Mouse (Mus musculus) heart, adult 18-20 months (tissue): ENCODE results near the gene Tle1. TPM values are rescaled to one million over a fixed set of nuclear protein-coding genes. Genes with fewer than 3 reads are reported as not detected.
A peak's percentile ranks its signal among the peaks of the same experiment; 100 is the strongest.

Experiments used
- DNase-seq, 2 experiments: peaks; one replicate each; pipeline ENCODE4 v3.0.0; 2021 to 2022; ENCODE audit warnings: mixed read lengths in 1 of 2
- total RNA-seq, 2 experiments: library from RNA; stranded (reverse); gene quantifications; 2 replicates each; pipeline ENCODE4 v1.2.3; 2021

Gene Tle1
- total RNA-seq, 2 experiments from 2014 or later: 8.6 to 10.7 TPM

DNA sequence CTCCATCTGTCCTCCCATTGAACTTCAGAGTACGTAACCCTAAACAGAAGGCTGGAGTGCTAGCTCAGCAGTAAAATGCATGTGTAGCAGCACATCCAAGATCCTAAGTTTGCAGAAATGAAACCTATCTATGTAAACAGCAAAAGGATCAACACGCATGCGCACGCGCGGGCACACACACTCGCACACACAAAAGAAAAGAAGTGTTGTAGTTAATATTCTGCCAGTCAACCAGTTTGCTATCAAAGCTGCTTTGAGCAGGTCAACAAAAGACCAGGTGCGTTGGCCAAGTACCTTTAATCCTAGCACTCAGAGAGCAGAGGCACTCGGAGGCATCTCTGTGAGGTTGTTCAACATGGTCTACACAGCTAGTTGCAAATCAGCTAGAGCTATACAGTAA lies 35.0 kb downstream of the Tle1 start:
- DNase-seq: peak in 1 of 2 experiments; percentile 29

DNA sequence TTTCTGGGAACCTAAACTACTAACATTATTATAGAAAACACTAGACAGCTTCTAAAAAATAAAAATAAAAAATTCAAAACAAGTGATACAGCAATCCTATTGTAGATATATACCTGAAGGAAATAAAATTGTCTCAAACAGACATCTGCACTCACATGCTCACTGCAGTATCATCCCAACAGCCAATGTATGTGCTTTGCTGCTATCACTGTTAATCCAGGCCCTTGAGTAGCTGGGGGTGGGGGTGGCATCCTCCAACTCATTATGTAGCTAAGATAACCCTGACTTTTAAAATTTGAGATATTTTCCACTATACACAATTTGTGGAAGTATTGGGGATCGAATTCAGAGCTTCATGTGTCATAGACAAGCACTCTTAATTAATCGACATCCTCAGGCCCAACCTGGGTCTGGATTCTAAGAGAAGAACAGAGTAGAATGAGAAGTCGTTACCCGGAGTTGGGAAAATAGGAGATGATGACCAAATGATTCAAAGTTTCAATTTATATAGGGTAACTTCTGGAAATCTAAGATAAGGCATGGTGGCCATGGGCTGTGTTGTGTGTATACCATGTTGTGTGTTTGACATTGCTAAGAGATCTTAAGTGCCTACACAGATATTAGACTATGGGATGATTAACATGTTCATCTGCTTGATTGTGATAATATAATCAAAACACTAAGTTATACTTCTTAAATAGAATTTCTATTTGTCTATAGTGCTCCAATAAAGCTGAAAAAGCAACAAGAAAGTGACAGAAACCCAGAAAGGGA lies 38.1 kb downstream of the Tle1 start:
- DNase-seq: no peak

DNA sequence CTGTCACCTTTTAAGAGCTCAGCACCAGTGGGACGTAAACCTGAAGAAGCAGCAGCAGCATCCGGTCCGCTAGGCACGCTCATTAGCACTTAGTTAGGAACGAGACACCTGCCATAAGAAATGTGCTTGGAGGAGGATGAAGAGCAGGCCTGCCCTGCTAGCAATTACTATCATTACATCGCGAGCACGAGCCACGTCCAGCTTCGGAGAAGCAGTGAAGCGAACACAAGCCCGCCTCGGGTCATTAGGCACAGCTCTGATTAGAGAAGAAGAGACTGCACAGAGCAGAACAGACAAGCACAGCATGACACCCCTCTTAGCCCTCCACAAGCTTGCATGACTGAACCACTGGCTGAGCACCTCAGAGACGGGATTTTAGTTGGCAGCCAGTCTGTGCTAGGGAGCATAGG lies 40.6 kb downstream of the Tle1 start:
- DNase-seq: no peak

DNA sequence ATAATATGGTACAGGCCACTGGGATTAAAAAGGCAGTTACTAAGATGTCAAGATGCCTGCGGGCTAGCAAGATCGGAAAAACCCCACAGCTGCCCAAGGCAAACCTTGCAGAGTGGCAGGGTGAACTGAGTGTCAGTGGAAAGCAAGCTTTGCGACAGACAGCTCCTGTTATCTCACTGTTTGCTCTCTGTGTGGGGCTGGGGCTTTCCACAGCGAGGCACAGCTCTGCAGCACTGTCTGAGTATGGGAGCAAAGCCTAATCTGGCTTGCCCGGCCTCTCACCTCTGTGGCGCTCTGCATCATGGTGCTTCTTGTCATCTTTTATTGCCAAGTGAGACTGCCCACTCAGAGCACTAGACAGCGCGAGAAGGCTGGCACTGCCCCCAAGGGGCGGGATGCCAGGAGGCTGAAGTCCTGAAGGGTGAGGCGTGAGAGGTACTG lies 42.8 kb downstream of the Tle1 start:
- peak in 1 of 2 experiments; percentile 6 for DNase-seq

DNA sequence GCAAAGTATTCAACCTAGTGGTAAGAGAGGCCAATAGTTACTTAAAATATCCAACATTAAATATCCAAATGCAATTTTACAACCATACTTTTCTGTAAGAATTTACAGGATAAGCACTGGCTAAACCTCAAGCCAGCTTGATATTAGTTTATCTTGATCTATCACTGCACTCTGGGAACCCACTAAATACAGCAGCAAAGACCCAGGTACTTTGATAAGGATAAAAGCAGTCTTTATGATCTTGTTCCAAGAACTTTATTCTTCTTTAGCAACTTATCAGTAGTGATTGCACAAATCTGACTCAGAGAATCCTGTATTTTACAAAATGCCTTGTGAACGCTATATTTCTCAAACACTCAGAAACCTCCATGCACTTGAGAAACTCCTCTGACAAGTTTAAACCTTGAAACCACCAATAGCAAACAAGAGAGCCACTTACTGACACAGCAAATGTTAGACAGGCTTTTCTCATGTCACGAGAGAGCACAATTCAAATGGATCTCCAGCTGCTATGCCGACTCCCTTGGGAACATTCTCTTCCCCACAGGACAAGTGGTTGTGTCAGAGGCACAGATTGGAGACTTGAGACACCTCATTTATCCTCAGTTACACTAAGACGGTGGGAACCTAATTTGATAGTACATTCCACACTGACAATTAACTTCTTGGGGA lies 50.1 kb downstream of the Tle1 start:
- DNase-seq: peak in 1 of 2 experiments; percentile 18

DNA sequence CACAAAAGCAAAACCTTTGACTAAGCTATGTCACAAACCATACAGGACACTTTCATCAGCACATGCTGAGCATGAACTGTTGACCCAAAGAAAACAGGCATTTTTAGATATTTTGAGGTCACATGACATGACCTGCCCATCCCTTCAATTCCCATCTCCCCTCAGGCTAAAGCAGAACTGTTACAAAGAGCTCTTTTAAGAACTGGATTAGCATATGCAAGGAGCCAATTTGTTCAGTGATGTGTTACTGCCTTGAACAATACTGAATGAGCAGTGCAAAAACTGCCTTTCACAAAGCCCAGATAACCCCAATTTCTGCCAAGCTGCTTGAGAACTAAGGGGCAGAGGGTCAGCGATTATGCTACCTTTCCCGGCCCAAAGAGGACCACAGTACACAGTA lies 54.7 kb downstream of the Tle1 start:
- DNase-seq: no peak

DNA sequence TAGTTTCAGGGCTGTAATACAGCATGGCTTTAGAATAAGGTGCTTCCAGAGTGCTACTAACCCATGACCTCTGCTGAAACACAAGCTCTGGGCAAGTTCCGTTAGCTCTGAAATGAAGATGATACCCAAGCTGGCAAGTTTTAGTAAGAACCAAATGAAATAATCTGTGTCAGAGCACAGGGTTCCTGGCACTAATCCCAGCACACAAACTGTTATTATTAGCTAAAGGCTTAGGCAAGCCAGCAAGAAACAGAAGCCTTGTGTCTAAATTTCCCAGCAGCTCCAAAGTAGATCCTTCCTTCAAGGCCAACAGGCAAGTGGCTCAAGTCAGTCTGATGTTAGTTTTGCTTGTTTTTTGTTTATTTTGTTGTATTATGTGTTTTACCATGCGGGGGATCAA lies 56.2 kb downstream of the Tle1 start:
- DNase-seq: peak in 1 of 2 experiments; percentile 17

DNA sequence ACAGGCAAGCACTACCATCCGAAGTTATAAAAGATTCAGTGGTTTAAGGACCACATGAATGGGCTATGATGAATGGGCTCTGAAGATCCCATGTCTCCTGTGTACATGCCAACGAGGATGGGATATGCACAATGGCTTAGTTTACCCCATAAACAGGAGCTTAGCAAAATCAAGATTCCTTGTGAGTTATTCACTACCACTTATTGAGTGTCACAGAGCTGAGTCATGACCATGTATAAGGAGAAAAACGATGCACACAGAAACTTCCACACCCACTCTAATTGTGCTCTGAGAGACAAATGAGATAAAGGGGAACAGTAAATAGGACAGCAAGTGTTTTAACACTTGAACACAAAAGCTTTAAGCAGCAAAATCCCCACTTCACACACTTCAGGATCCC lies 60.0 kb downstream of the Tle1 start:
- no peak for DNase-seq

DNA sequence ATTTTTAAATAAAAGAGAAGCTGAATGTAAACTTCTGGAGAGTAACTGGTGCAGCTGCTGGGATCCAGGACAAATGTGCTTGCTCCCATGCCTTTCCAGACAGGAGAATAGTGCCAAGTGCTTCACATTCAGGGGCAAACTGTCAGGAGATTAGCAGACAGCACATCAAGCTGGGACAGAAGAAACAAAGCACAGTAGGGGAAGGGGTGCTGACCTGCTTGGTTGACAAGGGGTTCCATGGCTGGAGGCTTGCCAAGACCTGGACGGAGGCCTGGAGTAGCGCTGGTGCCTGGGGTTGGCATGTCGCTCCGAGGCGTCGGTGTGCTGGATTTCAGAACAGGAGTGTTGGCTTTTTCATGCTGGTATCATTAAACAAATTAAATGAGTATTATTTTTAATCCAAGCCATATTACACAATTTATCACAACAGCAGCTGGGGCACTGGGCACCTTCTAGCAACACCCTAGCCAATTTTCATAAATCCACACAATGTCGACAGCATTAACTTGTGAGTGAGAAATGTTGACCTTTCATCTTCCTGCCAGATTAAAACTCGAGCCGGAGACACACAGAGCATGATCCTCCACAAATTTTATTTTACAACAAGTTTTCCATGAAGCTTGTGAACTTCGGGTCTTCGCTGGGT lies 61.1 kb downstream of the Tle1 start:
- DNase-seq: peak in 1 of 2 experiments; percentile 27

DNA sequence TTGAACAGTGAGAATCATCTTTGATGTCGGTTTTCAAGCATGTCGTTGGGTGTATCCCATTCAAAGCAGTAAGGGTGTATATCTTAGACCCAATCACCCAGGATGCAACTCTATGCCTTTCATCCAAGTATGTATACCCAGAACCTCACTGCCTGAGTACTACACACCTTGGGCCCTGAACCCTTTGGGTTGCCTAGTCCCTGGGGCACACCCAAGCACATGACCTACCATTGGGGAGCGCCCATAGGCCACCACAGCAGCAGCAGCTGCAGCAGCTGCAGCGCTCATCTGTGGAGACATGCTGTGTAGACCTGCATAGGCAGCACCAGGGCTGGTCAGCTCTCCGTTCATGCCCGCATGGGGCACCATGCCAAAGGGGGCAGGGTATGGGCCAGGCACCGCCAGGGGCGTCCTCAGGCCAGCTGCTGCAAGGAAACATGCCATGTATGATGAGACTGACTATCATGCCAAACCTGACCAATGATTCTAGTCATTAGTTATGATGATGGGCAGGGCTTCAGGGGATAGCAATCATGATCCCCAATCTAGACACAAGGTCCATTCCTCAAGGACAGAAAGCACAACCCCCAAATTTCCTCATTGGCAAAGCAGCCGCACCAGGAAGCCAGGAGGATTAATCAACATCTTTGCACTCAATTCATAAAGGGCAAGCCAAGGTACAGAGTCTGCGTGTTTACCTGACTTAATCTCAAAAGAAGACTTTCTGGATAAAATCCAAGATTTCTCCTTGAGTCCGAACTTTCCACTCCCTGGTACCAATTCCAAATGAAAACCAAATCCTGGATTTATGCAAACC lies 62.2 kb downstream of the Tle1 start:
- no peak for DNase-seq

DNA sequence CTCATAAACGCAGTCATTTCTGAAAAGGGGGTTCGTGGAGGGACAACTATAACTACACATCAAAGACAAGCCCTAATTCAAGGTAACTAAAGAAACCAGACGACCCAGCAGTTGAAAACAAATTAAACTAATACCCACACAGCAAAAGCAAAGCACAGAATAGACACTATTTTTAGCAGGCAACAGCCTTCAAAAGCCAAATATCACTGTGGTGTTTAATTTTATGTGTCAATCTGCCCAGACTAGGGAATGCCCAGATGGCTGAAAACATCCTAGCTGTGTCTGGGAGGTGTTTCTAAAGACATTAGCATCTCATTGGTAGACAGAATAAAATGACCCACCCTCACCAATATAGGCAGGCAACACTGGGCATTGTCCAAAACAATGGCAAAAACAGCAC lies 68.1 kb downstream of the Tle1 start:
- no peak for DNase-seq

DNA sequence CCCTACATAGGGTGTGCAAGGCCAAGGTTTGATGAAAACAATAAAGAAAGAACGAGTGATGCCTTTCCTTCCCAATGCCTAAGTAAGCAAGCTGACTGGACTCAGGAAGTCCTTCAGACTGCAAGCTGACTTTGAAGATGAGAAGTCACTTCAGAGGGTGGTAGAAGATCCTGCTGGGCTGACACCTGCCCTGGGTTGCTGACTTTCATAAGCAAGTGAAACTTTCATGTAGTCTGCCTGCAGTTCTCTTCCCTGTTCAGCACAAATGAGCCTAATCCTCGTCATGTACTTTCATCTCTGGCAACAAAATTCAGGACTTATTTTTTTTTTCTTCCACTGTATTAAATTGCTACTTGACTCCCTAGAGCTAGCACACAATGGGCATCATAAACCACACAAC lies 73.1 kb downstream of the Tle1 start:
- no peak for DNase-seq

DNA sequence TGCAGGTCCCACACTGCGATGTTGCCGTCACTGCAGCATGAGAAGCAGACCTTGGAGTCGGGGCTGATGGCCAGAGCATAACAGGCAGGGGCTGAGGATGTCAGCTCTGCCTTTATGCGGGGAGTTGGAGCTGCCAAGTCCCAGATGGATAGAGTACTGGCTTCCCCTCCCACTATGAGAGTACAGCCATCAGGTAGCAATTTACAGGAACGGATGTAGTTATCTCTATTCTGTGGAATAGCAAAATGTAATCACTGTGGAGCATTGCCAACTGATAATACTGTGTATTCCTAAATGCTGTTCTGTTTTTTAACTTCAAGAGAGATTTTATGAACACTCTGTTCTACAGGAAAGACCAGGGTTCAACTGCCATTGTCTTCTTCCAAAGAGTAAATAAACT lies 75.9 kb downstream of the Tle1 start:
- DNase-seq: peak in 1 of 2 experiments; percentile 23

DNA sequence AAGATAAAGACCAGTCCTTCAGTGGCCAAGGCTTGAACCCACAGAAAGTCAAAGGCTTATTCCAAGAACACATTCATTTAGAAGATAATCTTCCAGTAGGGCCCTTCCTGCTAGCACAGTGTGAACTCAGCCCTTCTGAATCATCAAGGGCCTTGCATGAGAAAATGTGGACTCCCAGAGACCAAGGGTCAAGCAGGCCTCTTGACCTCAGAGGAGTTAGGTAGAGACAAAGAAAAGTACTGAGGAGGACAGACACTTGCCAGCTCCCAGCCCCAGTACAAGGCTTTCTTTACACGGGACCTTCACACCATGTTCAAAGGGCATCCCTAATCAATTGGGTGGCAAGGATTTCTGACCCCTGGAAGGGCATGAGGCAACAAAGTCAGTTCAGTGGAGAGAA lies 77.9 kb downstream of the Tle1 start:
- no peak for DNase-seq

DNA sequence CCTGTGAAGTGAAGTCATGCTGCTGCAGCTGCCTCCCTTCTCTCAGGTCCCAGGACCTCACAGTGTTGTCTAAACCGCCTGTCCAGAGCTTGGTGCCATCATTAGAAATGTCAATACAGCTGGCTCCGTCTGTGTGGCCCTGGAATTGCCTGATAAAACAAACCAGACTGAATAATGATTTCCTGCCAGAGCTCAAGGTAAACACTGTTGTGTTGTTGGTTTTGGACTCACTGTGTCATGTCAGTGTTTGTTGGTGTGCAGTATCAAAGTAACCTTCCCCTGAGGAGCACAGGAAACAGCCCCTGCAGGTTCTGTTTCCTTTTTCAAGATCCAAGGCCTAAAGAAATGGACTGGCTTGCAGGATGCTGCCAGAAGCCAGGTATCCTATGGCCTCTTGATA lies 78.4 kb downstream of the Tle1 start:
- peak in 1 of 2 experiments; percentile 32 for DNase-seq

DNA sequence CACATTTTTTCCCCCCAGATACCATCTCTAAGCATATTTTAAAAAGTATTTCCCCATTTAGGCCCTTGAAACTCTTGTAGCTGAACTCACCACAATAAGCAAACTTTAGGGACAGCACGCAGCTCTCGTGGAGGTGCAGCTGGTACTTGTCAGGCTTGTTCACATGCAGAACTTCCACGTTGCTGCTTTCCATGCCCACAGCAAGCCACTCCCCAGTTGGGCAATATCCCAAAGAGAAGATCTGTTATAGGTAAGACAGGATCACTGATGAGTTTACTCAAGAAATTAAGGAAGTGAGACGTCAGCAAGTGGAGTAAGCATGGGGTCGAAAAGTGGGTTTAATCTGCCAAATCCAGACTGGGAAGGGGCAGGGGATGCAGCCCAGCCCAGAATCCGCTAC lies 80.7 kb downstream of the Tle1 start:
- DNase-seq: no peak

DNA sequence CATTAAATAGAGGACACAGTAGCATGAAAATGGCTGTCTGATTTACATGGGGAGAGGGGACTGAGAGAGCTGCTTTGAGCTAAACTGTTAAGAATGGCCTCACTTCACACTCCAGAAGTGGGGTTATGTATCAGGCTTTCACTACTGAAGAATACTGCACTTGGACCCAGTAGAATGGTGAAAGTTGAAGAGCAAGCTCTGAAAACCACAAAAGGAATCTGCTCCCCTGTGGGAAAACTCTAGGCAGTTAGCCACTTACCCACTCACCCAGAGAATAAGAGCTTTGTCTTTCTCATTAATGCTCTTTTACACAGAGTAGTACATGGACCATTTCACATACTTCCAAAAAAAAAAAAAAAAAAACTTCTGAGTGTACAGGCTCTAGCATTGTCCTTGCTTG lies 95.0 kb downstream of the Tle1 start:
- DNase-seq: no peak

DNA sequence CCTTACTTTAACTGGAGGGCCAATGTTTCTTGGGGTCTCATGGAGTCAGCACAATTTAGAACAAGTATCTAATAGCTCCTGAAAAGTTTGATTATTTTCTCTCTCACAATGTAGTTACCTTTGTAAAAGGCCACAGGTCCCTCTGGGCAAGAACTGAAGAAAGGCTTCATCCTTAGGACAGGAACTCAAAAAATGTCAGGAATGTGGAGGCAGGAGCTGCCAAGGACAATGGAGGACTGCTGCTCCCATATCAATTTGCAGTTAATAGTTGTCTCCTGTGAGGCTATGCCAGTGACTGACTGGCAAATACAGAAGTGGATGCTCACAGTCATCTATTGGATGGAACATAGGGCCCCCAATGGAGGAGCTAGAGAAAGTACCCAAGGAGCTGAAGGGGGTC lies 96.5 kb downstream of the Tle1 start:
- DNase-seq: no peak

DNA sequence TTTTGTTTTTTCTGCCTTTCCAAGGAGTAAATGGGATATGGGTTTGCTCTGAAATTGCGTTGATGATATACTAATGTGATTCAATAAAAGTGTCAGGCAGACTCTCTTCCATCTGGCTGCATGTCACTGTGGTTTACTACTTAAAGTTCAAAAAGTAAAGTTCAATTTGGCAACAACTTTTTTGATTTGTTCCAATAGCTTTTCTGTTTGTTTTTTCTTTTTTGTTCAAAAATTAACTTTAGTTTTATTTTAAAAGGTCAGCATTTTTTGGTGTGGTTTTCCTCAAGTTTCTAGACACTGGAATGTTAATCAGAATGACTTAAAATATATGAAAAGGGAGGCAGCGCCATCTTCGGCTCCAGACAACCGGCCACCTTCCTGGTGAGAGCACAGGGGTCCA lies 112.9 kb downstream of the Tle1 start:
- no peak for DNase-seq

DNA sequence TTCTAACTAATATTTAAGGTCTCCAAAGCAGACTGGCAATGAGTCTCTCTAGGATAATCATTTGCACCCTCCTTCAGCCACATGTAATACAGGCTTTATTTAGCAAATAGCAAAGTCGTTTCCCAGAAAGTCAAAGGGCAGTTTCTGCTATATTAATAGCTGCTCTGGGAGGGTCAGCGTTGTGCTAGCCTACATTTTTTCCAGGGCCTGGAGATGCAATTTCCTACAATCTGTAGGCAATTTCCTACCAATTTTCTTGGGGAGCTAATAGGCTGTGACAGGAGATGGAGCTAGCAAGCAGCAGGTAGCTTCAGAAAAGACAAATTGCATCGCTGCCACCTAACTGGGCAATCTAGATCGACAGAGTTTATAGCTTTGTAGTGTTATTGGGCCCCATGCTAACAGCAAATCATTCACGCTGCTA lies 131.6 kb downstream of the Tle1 start:
- DNase-seq: peak; percentile 2 to 22

DNA sequence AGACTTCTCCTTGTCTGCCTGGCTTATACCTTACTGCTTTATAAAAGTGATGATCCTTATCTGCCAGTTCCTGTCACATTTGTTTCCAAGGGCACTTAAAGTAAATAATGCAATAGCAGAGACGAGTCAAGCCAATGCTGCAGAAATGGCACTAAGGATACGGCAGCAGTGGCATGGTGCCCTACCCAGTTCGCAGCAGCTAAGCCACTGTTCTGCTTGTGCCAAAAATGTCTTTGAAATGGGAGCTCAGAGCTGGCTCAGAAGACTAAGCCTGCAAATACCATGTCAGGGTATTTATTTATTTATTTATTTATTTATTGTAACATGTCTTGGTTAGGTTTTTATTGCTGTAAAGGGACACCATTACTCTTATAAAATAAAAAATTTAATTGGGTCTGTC lies 132.8 kb downstream of the Tle1 start:
- no peak for DNase-seq
